Mouse (Mus musculus): ENCODE results near the gene Tox4.
"Not testable (repeated sequence)": the region's sequence is repeated elsewhere in the genome, so short reads cannot be mapped to it uniquely, and the experiment has no call there.

Gene Tox4

GRCm38 (mm10) chr14:52278932-52279746, at the start of gene Tox4, which contains the start of gene Rab2b:
Gene Tox4, plus strand, starts transcription at chr14:52279146.
Gene Rab2b, minus strand, starts transcription at chr14:52279545.
- DNase-seq, result peak; percentile 100

GRCm38 (mm10) chr14:52232249-52232648, 46.7 kb upstream of the Tox4 start:
- DNase-seq, result no peak

- no peak for DNase-seq
Observed at GRCm38 (mm10) chr14:52235165-52235564, 43.8 kb upstream of the Tox4 start.

GRCm38 (mm10) chr14:52236216-52236615, 42.7 kb upstream of the Tox4 start:
- no peak for DNase-seq

- DNase-seq, result peak; percentile 100
Observed at GRCm38 (mm10) chr14:52244041-52244689, 34.8 kb upstream of the Tox4 start.

GRCm38 (mm10) chr14:52244690-52245042, 34.3 kb upstream of the Tox4 start:
- no peak for DNase-seq

GRCm38 (mm10) chr14:52246129-52246528, 32.8 kb upstream of the Tox4 start:
- DNase-seq, result no peak

- peak; percentile 15 for DNase-seq
Observed at GRCm38 (mm10) chr14:52256311-52257175, 22.4 kb upstream of the Tox4 start.

- peak; percentile 99 for DNase-seq
Observed at GRCm38 (mm10) chr14:52257484-52258213, 21.3 kb upstream of the Tox4 start, which contains the start of gene Chd8. Gene Chd8, minus strand, starts transcription at chr14:52257780.

- DNase-seq, result no peak
Observed at GRCm38 (mm10) chr14:52272781-52273180, 6.2 kb upstream of the Tox4 start.

GRCm38 (mm10) chr14:52277210-52277609, 1.7 kb upstream of the Tox4 start:
- DNase-seq, result no peak

GRCm38 (mm10) chr14:52279747-52280120, 788 bp downstream of the Tox4 start:
- DNase-seq, result no peak

GRCm38 (mm10) chr14:52283629-52284028, 4.7 kb downstream of the Tox4 start:
- no peak for DNase-seq

- DNase-seq, result no peak
Observed at GRCm38 (mm10) chr14:52284191-52284590, 5.2 kb downstream of the Tox4 start.

GRCm38 (mm10) chr14:52295558-52296264, 16.8 kb downstream of the Tox4 start:
- peak; percentile 68 for DNase-seq

- not testable (repeated sequence) for DNase-seq
Observed at GRCm38 (mm10) chr14:52303517-52303916, 24.6 kb downstream of the Tox4 start.

GRCm38 (mm10) chr14:52304644-52305271, 25.8 kb downstream of the Tox4 start, which contains the start of gene Mettl3:
Gene Mettl3, minus strand, starts transcription at chr14:52305128.
- peak; percentile 98 for DNase-seq

GRCm38 (mm10) chr14:52306100-52306499, 27.2 kb downstream of the Tox4 start:
- no peak for DNase-seq

- DNase-seq, result not testable (repeated sequence)
Observed at GRCm38 (mm10) chr14:52310343-52310742, 31.4 kb downstream of the Tox4 start.

GRCm38 (mm10) chr14:52310906-52311305, 32.0 kb downstream of the Tox4 start:
- no peak for DNase-seq

Measured in retina, postnatal 1 day (tissue).